Mouse (Mus musculus) embryonic facial prominence, embryonic 14.5 days (tissue): ENCODE measurements around the gene Cers6. TPM values are rescaled to one million over a fixed set of nuclear protein-coding genes. Genes with fewer than 3 reads are reported as not detected.

Source experiments
- ATAC-seq: fragments of 200-750 bp; cut with Nextera tagmentation; 2 replicates; pipeline ENCODE4 v1.8.0; 2017; ENCODE audit warnings: low read depth, moderate number of reproducible peaks, moderate TSS enrichment
- DNase-seq: peaks from one replicate; pipeline ENCODE4 v3.0.0-alpha.2; 2015; ENCODE audit warnings: low spot score
- H3K27ac ChIP-seq: fragments of 300-500 bp; sonication (generic); replicated peaks from 2 replicates; pipeline ENCODE4 v1.5.1; 2014; ENCODE audit warnings: low read depth, mild to moderate bottlenecking, low read length, moderate library complexity
- H3K27me3 ChIP-seq: fragments of 300-500 bp; sonication (generic); replicated peaks from 2 replicates; pipeline ENCODE4 v1.6.1; 2014; ENCODE audit warnings: low read length; ENCODE audit not compliant: control insufficient read depth, insufficient read depth
- H3K36me3 ChIP-seq: fragments of 300-500 bp; sonication (generic); 2 replicates; pipeline ENCODE4 v1.6.1; 2014; ENCODE audit warnings: low read length, mixed read lengths; ENCODE audit not compliant: control insufficient read depth, insufficient read depth
- H3K4me1 ChIP-seq: fragments of 300-500 bp; sonication (generic); 2 replicates; pipeline ENCODE4 v1.6.1; 2014; ENCODE audit warnings: antibody characterized with exemption, low read length; ENCODE audit not compliant: control insufficient read depth, insufficient read depth
- H3K4me2 ChIP-seq: fragments of 300-500 bp; sonication (generic); 2 replicates; pipeline ENCODE4 v1.6.1; 2014; ENCODE audit warnings: low read depth, mild to moderate bottlenecking, low read length, moderate library complexity, mixed read lengths
- H3K4me3 ChIP-seq: fragments of 300-500 bp; sonication (generic); 2 replicates; pipeline ENCODE4 v1.5.1; 2014; ENCODE audit warnings: low read depth, mild to moderate bottlenecking, low read length
- H3K9ac ChIP-seq: fragments of 300-500 bp; sonication (generic); 2 replicates; pipeline ENCODE4 v1.6.1; 2014; ENCODE audit warnings: low read depth, mild to moderate bottlenecking, low read length, moderate library complexity, mixed read lengths
- H3K9me3 ChIP-seq: fragments of 300-500 bp; sonication (generic); 2 replicates; pipeline ENCODE4 v1.6.1; 2016; ENCODE audit warnings: low read length; ENCODE audit not compliant: control insufficient read depth
- WGBS: fragments of 180-500 bp; shearing (Covaris S2); extraction: QIAGEN DNeasy Blood & Tissue Kit; methylation state at CpG from one replicate; pipeline ENCODE4 v1.1.7; 2014; 5-methylcytosine and 5-hydroxymethylcytosine counted together
- polyA plus RNA-seq: library from polyadenylated mRNA; unstranded; fragments of >200 nt; fragmentation: Nextera tagmentation; extraction: Ambion mirVana; gene quantifications from 2 replicates; pipeline ENCODE4 v1.2.1, GENCODE M21; 2014

The Cers6 gene
- polyA plus RNA-seq, 1 experiment from 2014 or later = 24.3 TPM

- Histone ChIP-seq H3K36me3 (no peaks in the 10 kb centered on the region), H3K4me3 (no peak overlapping the region), H3K4me1 (peaks cover 22% of the 10 kb centered on the region), H3K27ac (no peak overlapping the region), H3K9ac (no peak overlapping the region), H3K9me3 (no peaks in the 10 kb centered on the region), H3K27me3 (no peaks in the 10 kb centered on the region), H3K4me2 (no peak overlapping the region)
- DNase-seq = no peak
- no peak for ATAC-seq
- 72% methylated on average over 5 of the region's 5 CpGs for WGBS
Measured at GRCm38 (mm10) chr2:68889661-68890170, 28.5 kb downstream of the Cers6 start.

- WGBS = 95% methylated on average over 4 of the region's 4 CpGs
- no peak overlapping the region for H3K4me3 ChIP-seq
- no peaks in the 10 kb centered on the region for H3K36me3 ChIP-seq
- DNase-seq (no peak), ATAC-seq (no peak)
- H3K4me1 ChIP-seq = peaks cover 2% of the 10 kb centered on the region; the same call in 1 of the 2 replicates
- no peak overlapping the region for H3K9ac ChIP-seq
- H3K27ac ChIP-seq = no peak overlapping the region
- H3K9me3 ChIP-seq = no peaks in the 10 kb centered on the region
- H3K4me2 ChIP-seq = no peak overlapping the region
- no peaks in the 10 kb centered on the region for H3K27me3 ChIP-seq
Measured at GRCm38 (mm10) chr2:68892476-68892875, 31.2 kb downstream of the Cers6 start.

DNA sequence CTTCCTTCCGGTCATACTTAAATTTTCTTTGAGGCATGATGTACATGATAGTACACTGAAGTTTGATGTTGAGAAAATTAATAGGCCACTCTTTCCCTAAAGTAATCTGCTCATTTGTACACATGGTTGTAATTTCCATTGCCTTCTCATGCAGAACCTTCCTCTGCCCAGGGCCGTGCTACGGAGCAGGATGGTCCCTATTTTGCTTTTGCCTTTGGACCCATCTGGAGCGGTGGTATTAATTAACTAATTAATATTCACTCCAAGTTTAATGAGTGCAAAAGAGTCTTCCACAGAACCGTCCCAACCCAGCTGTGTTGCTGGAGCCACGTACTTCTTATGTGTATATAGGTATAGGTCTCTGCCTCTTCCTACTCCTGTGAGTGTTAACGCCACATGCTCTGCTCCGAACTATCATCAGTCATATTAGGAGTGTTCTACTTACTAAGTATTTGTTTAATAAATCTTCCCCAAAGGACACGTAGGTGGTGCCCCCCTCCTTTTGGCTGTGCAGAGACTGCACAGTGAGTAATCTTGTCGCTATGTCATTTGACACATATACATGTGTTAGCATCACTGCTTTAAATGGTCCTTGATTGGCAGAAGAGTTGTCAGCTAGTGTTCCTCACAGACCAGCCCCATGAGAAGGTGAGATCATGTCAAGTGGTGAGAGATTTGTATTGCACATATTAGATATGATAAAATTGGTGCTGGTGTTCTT lies 34.0 kb downstream of the Cers6 start:
- H3K36me3 ChIP-seq = no peaks in the 10 kb centered on the region

GRCm38 (mm10) chr2:68896196-68896595 lies 35.0 kb downstream of the Cers6 start:
- no peak for ATAC-seq
- no peaks in the 10 kb centered on the region for H3K36me3 ChIP-seq
- DNase-seq = no peak
- no peak overlapping the region for H3K27ac ChIP-seq
- H3K27me3 ChIP-seq = no peaks in the 10 kb centered on the region
- H3K9me3 ChIP-seq = no peaks in the 10 kb centered on the region
- no peak overlapping the region for H3K9ac ChIP-seq
- no peak overlapping the region for H3K4me3 ChIP-seq
- H3K4me1 ChIP-seq = no peaks in the 10 kb centered on the region
- WGBS = 68% methylated on average over 4 of the region's 4 CpGs
- no peak overlapping the region for H3K4me2 ChIP-seq

More for the DNA sequence above, 34.0 kb downstream of the Cers6 start:
- no peak overlapping the region for H3K4me3 ChIP-seq
- ATAC-seq (no peak), DNase-seq (no peak)
- 73% methylated on average over 10 of the region's 10 CpGs for WGBS
- no peaks in the 10 kb centered on the region for H3K27me3 ChIP-seq
- H3K4me1 ChIP-seq = no peaks in the 10 kb centered on the region
- H3K4me2 ChIP-seq = no peak overlapping the region
- H3K9ac ChIP-seq = no peak overlapping the region
- no peak overlapping the region for H3K27ac ChIP-seq
- H3K9me3 ChIP-seq = no peaks in the 10 kb centered on the region

- DNase-seq = no peak
- Histone ChIP-seq H3K36me3 (no peaks in the 10 kb centered on the region), H3K4me1 (no peaks in the 10 kb centered on the region), H3K9me3 (no peaks in the 10 kb centered on the region), H3K27ac (no peak overlapping the region), H3K4me3 (no peak overlapping the region), H3K27me3 (no peaks in the 10 kb centered on the region), H3K9ac (no peak overlapping the region), H3K4me2 (no peak overlapping the region)
- no peak for ATAC-seq
- WGBS = 76% methylated on average over 7 of the region's 7 CpGs
Measured at GRCm38 (mm10) chr2:68899770-68900521, 38.7 kb downstream of the Cers6 start.

DNA sequence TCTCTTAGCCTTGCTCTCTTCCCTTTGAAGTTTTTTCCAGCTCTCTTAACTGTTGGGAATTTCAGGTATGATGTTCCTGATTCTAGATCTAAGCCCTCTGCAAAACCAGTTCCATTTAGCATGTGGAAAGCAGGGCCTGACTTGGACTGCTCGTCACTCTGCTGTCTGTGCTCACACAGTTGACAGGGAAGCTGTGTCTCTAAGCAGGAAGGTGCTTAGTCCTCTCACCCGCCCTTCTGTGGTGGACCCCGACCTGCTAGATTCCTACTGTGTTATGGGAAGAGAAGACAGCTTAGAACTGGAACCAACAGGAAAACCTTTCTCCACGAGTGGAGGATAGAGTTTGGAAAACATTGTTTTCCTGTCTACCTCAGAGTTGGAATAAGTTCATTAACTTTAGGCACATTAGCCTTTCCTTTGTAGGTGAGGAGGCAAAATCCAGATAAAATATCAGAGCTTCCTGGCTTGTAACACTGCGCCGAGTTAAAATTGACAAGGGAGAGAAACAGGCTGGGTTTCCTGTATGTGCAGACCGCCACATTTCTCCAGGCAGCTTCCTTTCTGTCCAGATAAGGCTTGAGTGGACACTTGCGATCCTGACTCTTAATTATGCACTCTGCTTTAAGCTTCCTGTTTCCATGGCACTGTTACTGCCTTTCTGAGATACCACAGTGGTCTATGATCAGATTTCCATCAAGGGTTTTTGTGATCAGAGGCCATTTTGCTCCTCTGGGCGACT lies 39.6 kb downstream of the Cers6 start:
- WGBS = 68% methylated on average over 9 of the region's 9 CpGs
- DNase-seq (no peak), ATAC-seq (no peak)
- H3K4me2 ChIP-seq = no peak overlapping the region
- no peak overlapping the region for H3K9ac ChIP-seq
- H3K27ac ChIP-seq = no peak overlapping the region; the same call in 1 of the 2 replicates
- no peaks in the 10 kb centered on the region for H3K27me3 ChIP-seq
- no peaks in the 10 kb centered on the region for H3K4me1 ChIP-seq
- H3K9me3 ChIP-seq = no peaks in the 10 kb centered on the region
- H3K4me3 ChIP-seq = no peak overlapping the region
- H3K36me3 ChIP-seq = no peaks in the 10 kb centered on the region

DNA sequence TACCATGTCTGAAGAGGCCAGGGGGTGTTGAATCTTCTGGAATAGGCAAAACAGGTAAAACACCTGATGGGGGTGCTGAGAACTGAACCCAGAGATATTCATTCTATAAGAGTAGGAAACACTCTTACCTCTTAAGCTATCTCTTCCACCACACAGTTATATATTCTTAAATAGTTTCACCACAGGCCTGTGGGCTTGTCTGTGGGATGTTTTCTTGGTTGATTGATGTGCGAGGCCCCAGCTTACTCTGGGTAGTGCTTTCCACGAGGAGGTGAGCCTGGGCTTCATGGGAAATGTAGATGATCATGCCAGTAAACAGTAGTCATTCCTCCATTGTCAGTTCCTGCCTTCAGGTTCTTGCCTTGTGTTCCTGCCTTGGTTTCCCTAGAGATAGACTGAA lies 40.5 kb downstream of the Cers6 start:
- Histone ChIP-seq H3K36me3 (no peaks in the 10 kb centered on the region), H3K27me3 (no peaks in the 10 kb centered on the region), H3K9ac (no peak overlapping the region), H3K9me3 (no peaks in the 10 kb centered on the region), H3K4me1 (no peaks in the 10 kb centered on the region), H3K4me2 (no peak overlapping the region), H3K27ac (no peak overlapping the region), H3K4me3 (no peak overlapping the region)
- no peak for ATAC-seq
- DNase-seq = no peak
- 88% methylated on average over 2 of the region's 2 CpGs for WGBS

DNA sequence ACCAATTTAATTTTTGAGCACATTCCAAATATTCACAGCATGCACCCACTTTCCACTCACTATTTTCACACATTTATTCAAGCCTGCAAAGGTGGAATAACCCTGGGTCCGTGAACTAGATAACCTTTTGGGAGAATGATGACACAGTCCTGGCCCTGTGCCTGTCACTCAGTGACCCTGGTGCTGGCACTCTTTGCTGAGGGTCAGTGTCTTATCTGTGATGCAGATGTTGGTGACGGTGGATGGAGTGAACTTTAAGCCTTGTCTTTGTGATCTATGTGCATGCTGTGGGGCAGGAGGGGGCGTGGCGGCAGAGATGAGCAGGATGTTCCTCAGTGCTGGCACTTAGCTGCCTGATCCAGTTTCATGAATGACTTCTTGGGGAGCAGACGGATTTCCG lies 41.3 kb downstream of the Cers6 start:
- ATAC-seq = no peak
- DNase-seq = no peak
- Histone ChIP-seq H3K27me3 (no peaks in the 10 kb centered on the region), H3K9me3 (no peaks in the 10 kb centered on the region), H3K36me3 (no peaks in the 10 kb centered on the region), H3K4me3 (no peak overlapping the region), H3K9ac (no peak overlapping the region), H3K4me2 (no peak overlapping the region), H3K4me1 (no peaks in the 10 kb centered on the region), H3K27ac (no peak overlapping the region)
- 79% methylated on average over 6 of the region's 6 CpGs for WGBS
